Mouse (Mus musculus): ENCODE results near the gene Med12.

DNA sequence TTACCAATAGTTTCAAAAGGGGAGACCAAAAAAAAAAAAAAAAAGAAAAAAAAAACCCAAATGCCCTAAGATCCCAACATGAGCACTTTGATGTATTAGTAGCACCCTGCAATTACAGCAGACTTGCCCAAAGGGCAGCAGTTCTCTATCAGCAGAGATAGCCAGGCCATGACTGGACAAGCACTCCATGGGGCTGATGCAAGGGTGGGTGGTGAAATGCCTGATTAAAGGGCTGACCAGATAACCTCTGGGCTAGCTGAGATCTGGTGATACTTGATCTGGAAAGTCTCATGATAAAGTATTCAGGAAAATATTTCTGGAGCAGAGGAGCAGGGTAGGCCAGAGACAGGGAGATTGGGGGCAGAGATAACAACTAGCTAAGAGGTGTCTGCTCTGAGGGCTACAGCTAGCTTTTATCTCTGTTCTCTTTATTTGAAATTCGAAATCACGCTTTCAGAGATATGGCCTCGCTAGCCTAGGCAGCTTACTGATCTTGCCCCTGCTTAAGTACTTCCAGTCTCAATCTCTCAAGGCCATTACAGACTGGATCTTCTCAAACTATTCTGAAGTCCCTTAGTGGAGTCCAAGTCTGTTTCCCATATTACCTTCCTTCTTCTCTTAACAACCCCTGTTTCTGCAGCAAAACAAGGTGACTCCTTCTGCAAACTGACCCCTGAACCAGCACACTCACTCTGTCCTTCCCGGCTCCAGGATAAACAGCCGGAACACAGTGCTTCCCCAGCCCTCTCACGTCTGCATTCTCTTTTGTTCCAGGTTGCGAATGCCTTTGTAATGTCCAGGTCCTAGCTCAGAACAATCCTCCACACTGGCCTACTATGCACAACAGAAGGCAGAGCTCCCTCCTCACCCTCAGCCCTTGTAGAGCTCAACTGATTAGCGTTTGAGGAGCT lies 52.4 kb downstream of the Med12 start:
- no peak for TF ChIP-seq CTCF (IDR thresholded peaks at IDR 0.05; ENCODE audit: borderline replicate concordance, insufficient read depth, low read depth, low read length)
- TF ChIP-seq POLR2A (IDR thresholded peaks at IDR 0.05; ENCODE audit: borderline replicate concordance, insufficient read depth, low read length): no peak

Data from cerebellum, adult 2 months (tissue).